Mouse (Mus musculus) kidney, postnatal 10 days (tissue): ENCODE measurements around the gene Amdhd1.

ENCODE experiments used
- DNase-seq: peaks from one replicate; pipeline ENCODE4 v3.0.0; 2021; ENCODE audit warnings: mixed read lengths

Gene Amdhd1

GRCm38 (mm10) chr10:93538818-93539217 lies 1.0 kb downstream of the Amdhd1 start:
- DNase-seq = no peak

- DNase-seq = no peak
Observed at GRCm38 (mm10) chr10:93538287-93538686, 1.5 kb downstream of the Amdhd1 start.

GRCm38 (mm10) chr10:93525329-93525728 lies 14.5 kb downstream of the Amdhd1 start:
- no peak for DNase-seq

DNA sequence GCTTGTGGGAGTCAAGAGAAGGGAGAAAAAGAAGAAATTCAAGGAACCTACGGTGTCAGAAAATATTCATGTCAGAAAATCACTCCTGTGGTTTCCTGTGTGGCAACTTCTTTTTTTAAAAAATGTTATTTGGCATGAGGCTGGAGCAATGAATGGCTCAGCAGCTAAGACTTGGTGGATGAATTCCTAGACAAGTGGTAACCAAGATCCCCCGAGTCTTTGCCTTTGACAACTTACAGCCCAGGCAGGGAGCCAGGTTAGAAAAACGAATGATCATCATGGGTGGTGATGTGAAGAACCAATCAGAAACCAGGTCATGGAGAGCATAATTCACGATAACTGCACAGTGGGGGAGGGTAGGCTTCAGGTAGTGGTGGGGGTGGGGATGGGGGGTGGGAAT lies 18.8 kb downstream of the Amdhd1 start:
- DNase-seq = no peak

DNA sequence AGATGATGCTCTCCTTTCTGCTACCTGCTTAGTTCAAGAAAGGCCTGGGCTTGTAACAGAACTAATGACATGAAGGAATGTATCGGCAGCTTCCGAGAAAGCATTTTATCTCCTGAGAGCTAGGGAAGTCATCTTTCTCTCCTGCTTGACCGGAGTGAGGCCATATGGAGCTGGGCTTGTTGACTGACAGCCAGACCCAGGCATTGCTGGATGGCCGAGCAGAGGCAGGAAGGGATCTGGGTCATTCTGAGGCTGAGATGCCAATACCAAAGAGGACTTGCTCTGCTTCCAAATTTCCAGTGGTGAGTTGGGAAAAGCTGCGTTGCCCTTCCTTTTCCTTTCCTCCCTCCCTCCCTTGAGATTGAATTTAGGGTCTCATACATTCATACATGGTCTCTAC lies 20.1 kb downstream of the Amdhd1 start:
- DNase-seq = no peak

DNA sequence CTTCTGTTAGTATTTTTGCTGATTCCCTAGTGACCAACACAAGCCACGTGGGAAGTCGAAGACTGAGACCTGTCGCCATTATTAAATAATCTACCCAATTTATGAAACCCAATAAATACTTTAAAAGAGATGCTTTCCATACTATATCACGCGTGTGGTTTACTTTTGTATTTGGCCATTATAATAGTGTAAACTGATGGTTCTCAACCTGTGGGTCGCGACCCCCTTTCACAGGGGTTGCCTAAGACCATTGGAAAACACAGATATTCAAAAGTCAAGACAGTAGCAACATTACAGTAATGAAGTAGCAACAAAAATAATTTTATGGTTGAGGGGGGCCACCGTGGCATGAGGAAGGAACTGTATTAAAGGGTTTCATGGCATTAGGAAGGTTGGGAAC lies 20.7 kb downstream of the Amdhd1 start:
- no peak for DNase-seq

GRCm38 (mm10) chr10:93518620-93519019 lies 21.2 kb downstream of the Amdhd1 start:
- DNase-seq = no peak

DNA sequence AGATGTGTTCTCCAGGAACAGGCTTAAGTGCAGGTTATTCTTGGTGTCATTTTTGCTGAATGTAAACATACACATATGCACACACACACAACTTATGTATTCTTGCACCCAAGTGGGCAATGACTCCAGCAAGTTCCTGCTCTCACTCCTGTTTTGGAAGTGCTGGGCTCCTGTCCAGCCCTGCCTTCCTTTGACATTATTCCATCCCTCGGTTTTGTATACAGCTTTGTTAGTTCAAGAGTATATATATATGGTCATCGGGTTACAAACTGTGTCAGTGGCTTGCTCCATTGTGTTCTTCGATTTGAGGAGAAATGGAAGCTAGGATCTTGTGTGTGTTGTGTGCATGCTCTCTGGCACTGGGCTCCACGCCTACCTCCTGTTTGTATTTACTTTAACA lies 21.6 kb downstream of the Amdhd1 start:
- no peak for DNase-seq

DNA sequence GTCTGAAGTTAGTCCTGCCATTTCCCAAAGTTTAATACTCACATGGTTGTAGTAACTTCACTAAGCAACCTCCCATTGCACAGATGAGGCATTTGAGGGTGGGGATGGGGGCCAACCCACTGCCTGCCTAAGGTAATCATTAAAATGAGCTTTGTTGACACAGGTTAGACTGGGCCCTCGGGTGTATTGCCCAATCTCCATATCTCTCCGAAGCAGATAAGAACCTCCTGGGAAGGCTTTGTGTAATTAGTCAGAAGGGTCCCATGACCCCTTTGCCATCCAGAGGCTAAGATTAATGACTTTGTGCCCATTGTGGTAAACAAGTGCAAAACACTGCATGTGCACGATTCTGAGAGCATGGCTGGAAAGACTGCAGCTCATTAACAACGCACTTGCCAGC lies 22.1 kb downstream of the Amdhd1 start:
- no peak for DNase-seq

DNA sequence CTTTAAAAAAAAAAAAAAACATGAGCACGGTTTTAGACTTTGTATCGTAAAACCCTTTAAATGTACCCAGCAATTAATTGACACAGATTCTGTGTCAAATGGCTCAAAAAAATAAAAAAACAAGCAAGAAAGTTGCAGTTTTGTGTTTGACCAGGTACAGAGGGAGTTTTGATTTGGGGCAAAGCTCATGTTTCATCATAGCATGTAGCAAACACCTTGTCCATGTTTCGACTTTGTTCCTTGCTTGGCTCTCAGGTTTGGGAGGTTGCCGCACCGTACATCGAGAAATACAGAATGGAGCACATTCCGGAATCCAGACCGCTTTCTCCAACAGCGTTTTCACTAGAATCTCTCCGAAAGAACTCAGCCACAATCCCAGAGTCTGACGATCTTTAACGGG lies 23.9 kb downstream of the Amdhd1 start:
- DNase-seq = no peak

- no peak for DNase-seq
Observed at GRCm38 (mm10) chr10:93515419-93515818, 24.4 kb downstream of the Amdhd1 start.

DNA sequence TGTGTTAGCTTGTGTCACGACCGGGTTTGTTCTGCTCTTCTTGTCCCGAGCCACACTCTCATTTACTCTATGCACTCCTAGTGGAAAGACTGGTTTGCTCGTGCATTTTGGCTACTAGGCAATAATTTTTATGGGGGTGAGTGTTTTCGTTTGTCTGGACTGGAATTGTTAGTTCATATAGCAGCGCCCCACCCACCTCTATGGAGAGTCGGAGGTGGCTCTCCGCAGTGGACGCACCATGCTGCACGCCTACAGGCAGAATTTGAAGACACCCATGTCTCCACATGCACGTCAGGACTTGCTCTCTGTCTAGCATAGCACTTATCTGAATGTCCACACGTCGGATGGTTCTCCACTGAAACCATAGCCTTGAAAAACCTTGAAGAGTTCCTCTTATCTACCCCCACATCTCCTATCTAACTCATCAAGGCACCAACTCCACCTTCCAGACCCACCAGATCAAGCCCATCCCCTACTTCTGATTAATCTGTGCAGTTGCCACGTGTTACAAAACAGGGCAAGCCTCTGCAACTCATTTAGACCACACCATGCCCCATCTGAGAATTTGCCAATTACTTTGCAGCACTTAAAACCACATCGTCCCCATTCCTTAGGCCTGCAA lies 30.2 kb downstream of the Amdhd1 start:
- no peak for DNase-seq

DNA sequence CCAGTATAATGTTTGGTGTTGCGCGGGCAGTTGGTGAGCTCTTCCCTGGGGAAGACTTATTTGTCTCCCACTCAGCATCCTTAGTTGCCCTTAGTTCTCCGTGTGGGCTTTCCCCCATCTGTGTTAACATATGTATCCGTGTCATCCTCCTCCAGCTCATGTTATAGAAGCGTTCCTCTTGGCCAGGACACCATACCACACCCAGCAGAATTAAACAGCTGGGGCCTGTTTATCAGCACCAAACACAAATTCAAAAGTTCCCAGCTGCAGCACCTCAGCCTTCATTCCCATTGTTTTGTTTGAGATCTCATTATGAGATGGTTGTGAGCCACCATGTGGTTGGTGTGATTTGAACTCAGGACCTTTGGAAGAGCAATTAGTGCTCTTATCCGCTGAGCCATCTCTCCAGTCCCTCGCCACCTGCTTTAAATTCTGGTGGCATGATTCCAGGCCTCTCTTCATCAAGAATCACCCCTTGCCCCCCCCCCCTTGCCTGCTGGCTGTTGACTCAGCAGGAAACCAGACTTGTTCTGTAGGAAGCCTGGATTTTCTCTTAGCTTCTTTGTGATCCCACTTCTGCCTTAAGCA lies 31.4 kb downstream of the Amdhd1 start:
- no peak for DNase-seq

DNA sequence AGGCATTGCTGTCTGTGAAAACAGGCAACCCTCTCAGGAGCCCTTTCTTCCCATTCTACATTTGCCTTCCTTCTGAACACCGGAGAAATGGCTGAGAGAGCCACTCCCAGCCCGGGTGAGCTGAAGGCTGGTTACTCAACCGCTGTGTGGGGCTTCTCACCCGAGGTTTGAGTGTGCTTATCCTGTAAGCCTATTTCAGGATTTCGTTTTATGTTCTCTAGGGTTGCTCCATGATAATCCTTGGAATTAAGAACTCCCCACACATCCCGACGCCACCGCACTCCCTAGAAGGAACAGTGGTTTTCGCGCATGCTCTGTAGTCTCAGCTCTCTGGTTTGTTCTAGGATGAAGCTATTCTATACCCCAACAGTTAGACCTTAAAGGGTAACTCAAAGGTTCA lies 38.5 kb downstream of the Amdhd1 start:
- DNase-seq = no peak

DNA sequence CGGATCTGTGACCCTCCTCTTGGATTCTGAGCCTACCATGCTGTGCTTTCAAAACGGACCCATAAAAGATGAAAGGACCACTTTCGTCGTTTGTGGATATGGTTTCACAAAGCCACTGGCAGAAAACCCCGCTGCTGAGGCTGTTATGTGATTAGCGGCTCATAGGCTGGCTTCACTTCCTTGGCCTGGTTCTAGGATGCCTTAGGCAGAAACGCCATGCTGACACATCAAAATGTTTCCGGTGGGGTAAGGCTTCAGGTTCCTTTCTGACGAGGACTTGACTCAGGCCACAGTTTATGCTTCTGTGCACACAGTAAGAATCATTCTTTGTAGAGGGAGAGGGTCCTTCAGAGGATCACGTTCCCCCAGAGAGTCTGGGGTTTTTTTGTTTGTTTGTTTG lies 39.0 kb downstream of the Amdhd1 start:
- no peak for DNase-seq

DNA sequence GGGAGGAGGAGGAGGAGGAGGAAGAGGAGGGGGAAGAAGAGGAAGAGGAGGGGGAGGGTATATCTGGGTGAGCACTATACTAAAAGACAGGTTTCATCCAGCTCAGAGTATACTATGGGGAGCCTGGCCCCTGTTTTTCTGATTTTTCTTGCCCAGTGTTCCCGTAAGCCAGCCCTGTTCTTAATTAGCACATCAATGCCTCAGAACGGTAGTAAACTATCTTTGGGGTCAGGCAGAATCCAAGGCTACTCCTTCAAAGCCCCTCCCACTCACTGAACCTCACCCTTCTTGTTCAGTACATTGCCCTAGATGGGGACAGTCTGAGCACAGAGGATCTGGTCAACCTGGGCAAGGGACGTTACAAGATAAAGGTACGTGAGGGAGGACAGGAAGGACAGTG lies 49.4 kb downstream of the Amdhd1 start:
- DNase-seq = no peak

DNA sequence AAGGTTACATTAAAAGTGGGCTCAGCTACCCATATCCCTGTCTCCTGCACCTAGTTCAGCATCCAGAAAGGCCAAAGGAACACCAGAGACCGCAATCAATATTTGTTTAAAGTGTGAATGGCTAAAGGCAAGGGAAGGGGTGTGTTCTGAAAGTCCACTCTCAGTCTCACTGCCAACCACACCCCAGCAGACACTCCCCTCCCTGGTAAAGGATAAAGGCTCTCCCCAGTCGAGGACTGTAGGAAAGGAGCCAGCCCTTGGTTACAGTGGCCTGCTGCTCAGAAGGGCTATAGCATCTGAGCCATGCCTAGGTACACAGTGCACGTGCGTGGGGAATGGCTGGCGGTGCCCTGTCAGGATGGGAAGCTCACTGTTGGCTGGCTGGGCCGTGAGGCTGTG lies 51.0 kb downstream of the Amdhd1 start:
- DNase-seq = no peak

GRCm38 (mm10) chr10:93488066-93488827 lies 51.6 kb downstream of the Amdhd1 start, which contains the start of gene Hal:
Hal (plus strand) TSS chr10:93488768.
- no peak for DNase-seq

DNA sequence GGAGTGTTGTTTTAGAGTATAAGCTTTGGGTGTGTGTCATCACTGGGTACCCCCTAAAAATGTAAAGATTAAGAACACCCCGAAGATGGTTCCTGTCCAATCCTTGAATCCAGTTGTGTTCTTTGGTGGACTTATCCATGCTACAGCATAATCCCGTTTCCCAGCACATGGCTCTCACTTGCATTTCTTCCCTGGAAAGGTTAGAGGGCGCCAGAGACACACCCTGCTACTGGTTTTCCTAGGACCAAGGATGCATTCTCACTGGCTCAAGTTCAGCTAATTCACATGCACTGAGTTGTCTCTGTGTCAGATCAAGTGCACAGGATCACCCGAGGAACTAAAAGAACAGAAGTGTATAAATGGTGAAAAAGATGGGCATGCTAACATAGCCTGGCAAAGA lies 53.2 kb downstream of the Amdhd1 start:
- peak; percentile 43 for DNase-seq

DNA sequence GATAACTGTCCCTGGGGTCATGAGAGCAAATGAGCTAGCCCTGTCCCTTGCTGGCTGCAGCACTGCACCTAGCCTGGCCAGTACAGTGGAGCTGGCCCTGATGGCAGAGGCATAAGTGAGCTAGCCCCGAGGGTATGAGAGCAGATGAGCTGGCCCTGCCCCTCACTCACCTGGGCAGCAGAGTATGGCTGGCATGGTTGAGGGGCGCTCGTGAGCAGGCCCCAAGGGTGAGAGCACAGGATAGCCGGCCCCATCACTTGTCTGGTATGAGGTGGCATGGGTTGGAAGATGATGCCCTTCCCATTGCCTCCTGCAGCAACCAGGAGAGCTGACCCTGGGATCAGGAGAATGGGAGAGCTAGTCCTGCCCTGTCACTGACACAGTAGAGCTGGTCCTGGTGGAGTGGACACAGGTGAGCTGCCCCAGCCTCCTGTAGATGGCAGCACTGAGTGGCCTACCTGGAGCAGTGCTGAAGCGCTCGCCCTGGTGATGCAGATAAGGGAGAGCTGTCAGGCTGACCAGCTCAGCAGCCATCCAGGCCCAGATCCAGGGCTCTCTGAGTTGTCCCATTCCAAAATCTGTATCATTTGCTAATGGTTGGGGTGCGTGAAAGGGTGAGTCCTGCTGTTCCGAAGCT lies 54.7 kb downstream of the Amdhd1 start:
- peak; percentile 70 for DNase-seq

GRCm38 (mm10) chr10:93484511-93484910 lies 55.3 kb downstream of the Amdhd1 start:
- no peak for DNase-seq
